Mouse (Mus musculus) liver, postnatal 0 days (tissue): ENCODE measurements around the gene Nectin1. TPM values are rescaled to one million over a fixed set of nuclear protein-coding genes. Genes with fewer than 3 reads are reported as not detected.

Experiments used
- ATAC-seq: fragments of 200-750 bp; cut with Nextera tagmentation; 2 replicates; pipeline ENCODE4 v1.8.0; 2017; ENCODE audit warnings: mild to moderate bottlenecking, moderate library complexity
- DNase-seq: peaks from one replicate; pipeline ENCODE4 v3.0.0-alpha.2; 2016
- H3K27ac ChIP-seq: fragments of 300-500 bp; sonication (generic); 2 replicates; pipeline ENCODE4 v1.5.1; 2014; ENCODE audit warnings: antibody characterized with exemption, moderate library complexity, mild to moderate bottlenecking, low read depth
- H3K27me3 ChIP-seq: fragments of 300-500 bp; sonication (generic); 2 replicates; pipeline ENCODE4 v1.6.1; 2014; ENCODE audit warnings: low read length, control low read depth, mixed read lengths; ENCODE audit not compliant: insufficient read depth
- H3K36me3 ChIP-seq: fragments of 300-500 bp; sonication (generic); replicated peaks from 2 replicates; pipeline ENCODE4 v1.6.1; 2014; ENCODE audit warnings: mild to moderate bottlenecking, control low read depth, low read length, moderate library complexity, mixed read lengths; ENCODE audit not compliant: insufficient read depth
- H3K4me1 ChIP-seq: fragments of 300-500 bp; sonication (generic); 2 replicates; pipeline ENCODE4 v1.6.1; 2014; ENCODE audit warnings: antibody characterized with exemption, mild to moderate bottlenecking, control low read depth; ENCODE audit not compliant: insufficient read depth
- H3K4me2 ChIP-seq: fragments of 300-500 bp; sonication (generic); 2 replicates; pipeline ENCODE4 v1.6.1; 2014; ENCODE audit warnings: low read depth, mild to moderate bottlenecking, low read length, moderate library complexity, mixed read lengths
- H3K4me3 ChIP-seq: fragments of 300-500 bp; sonication (generic); 2 replicates; pipeline ENCODE4 v1.5.1; 2014; ENCODE audit warnings: low read depth, low read length
- H3K9ac ChIP-seq: fragments of 300-500 bp; sonication (generic); replicated peaks from 2 replicates; pipeline ENCODE4 v1.6.1; 2014; ENCODE audit warnings: mild to moderate bottlenecking, moderate library complexity
- H3K9me3 ChIP-seq: fragments of 300-500 bp; sonication (generic); 2 replicates; pipeline ENCODE4 v1.6.1; 2016; ENCODE audit warnings: mild to moderate bottlenecking, control low read depth, low read length, mixed read lengths
- CTCF ChIP-seq: sonication (generic); IDR thresholded peaks from 2 replicates; pipeline ENCODE4 v1.5.1; 2016; ENCODE audit warnings: antibody characterized with exemption, low read depth
- EP300 ChIP-seq: IDR thresholded peaks from 2 replicates; pipeline ENCODE4 v1.6.1; 2016; ENCODE audit warnings: antibody characterized with exemption, low read depth, mild to moderate bottlenecking
- WGBS: fragments of 180-500 bp; shearing (Covaris S2); extraction: QIAGEN DNeasy Blood & Tissue Kit; methylation state at CpG from one replicate; pipeline ENCODE4 v1.1.7; 2014; ENCODE audit not compliant: insufficient replicate concordance; 5-methylcytosine and 5-hydroxymethylcytosine counted together
- polyA plus RNA-seq: library from polyadenylated mRNA; unstranded; fragments of >200 nt; fragmentation: Nextera tagmentation; extraction: Ambion mirVana; gene quantifications from 2 replicates; pipeline ENCODE4 v1.2.1, GENCODE M21; 2015

Gene Nectin1
- polyA plus RNA-seq, 1 experiment from 2014 or later = 4.0 TPM

GRCm38 (mm10) chr9:43757225-43757624 lies 13.4 kb downstream of the Nectin1 start:
- H3K4me1 ChIP-seq = peaks cover 29% of the 10 kb centered on the region
- no peaks in the 10 kb centered on the region for H3K9me3 ChIP-seq
- TF ChIP-seq CTCF = no peak
- no peak for TF ChIP-seq EP300
- peak overlapping the region; percentile 56 for H3K4me2 ChIP-seq
- H3K36me3 ChIP-seq = no peaks in the 10 kb centered on the region
- no peak overlapping the region for H3K4me3 ChIP-seq
- 56% methylated on average over 10 of the region's 10 CpGs for WGBS
- ATAC-seq (no peak), DNase-seq (no peak)
- H3K27ac ChIP-seq = peak overlapping the region; percentile 94
- H3K27me3 ChIP-seq = no peaks in the 10 kb centered on the region
- 0 out of 2 replicates have a peak overlapping the region, but pooled peaks have one; percentile 21 for H3K9ac ChIP-seq

- WGBS = 41% methylated on average over 5 of the region's 5 CpGs
- H3K4me3 ChIP-seq = no peak overlapping the region
- ATAC-seq = peak; percentile 71
- no peaks in the 10 kb centered on the region for H3K9me3 ChIP-seq
- H3K36me3 ChIP-seq = no peaks in the 10 kb centered on the region
- no peaks in the 10 kb centered on the region for H3K27me3 ChIP-seq
- H3K4me2 ChIP-seq = peak overlapping the region; percentile 60
- 0 out of 2 replicates have a peak overlapping the region, but pooled peaks have one; percentile 32 for H3K9ac ChIP-seq
- TF ChIP-seq EP300 = peak; percentile 37; the same call in 1 of the 2 replicates
- 0 out of 2 replicates have a peak, but pooled peaks have one; percentile 1 for TF ChIP-seq CTCF
- H3K4me1 ChIP-seq = peaks cover 29% of the 10 kb centered on the region
- DNase-seq = peak; percentile 66
- peak overlapping the region; percentile 94 for H3K27ac ChIP-seq
Observed at GRCm38 (mm10) chr9:43757972-43758965, 14.5 kb downstream of the Nectin1 start.

GRCm38 (mm10) chr9:43760078-43760477 lies 16.3 kb downstream of the Nectin1 start:
- TF ChIP-seq CTCF (no peak), EP300 (no peak)
- no peaks in the 10 kb centered on the region for H3K27me3 ChIP-seq
- DNase-seq (no peak), ATAC-seq (no peak)
- H3K36me3 ChIP-seq = no peaks in the 10 kb centered on the region
- H3K9me3 ChIP-seq = peaks cover 2% of the 10 kb centered on the region; the same call in 1 of the 2 replicates
- H3K4me3 ChIP-seq = no peak overlapping the region
- no peak overlapping the region for H3K9ac ChIP-seq
- WGBS = 80% methylated on average over 12 of the region's 12 CpGs
- peaks cover 23% of the 10 kb centered on the region for H3K4me1 ChIP-seq
- no peak overlapping the region for H3K4me2 ChIP-seq
- H3K27ac ChIP-seq = no peak overlapping the region

GRCm38 (mm10) chr9:43761181-43761820 lies 17.5 kb downstream of the Nectin1 start:
- H3K36me3 ChIP-seq = no peaks in the 10 kb centered on the region
- ATAC-seq (no peak), DNase-seq (no peak)
- H3K27ac ChIP-seq = no peak overlapping the region
- H3K9me3 ChIP-seq = peaks cover 2% of the 10 kb centered on the region; the same call in 1 of the 2 replicates
- TF ChIP-seq CTCF (no peak), EP300 (no peak)
- H3K27me3 ChIP-seq = no peaks in the 10 kb centered on the region
- WGBS = 65% methylated on average over 5 of the region's 5 CpGs
- no peak overlapping the region for H3K4me3 ChIP-seq
- no peak overlapping the region for H3K9ac ChIP-seq
- peaks cover 15% of the 10 kb centered on the region for H3K4me1 ChIP-seq
- H3K4me2 ChIP-seq = no peak overlapping the region

GRCm38 (mm10) chr9:43761941-43762340 lies 18.2 kb downstream of the Nectin1 start:
- H3K4me2 ChIP-seq = no peak overlapping the region
- H3K36me3 ChIP-seq = no peaks in the 10 kb centered on the region
- DNase-seq (no peak), ATAC-seq (no peak)
- TF ChIP-seq EP300 = no peak
- no peak for TF ChIP-seq CTCF
- no peak overlapping the region for H3K4me3 ChIP-seq
- no peaks in the 10 kb centered on the region for H3K27me3 ChIP-seq
- peaks cover 10% of the 10 kb centered on the region for H3K4me1 ChIP-seq
- H3K27ac ChIP-seq = no peak overlapping the region
- H3K9me3 ChIP-seq = peaks cover 2% of the 10 kb centered on the region; the same call in 1 of the 2 replicates
- 45% methylated on average over 3 of the region's 3 CpGs for WGBS
- no peak overlapping the region for H3K9ac ChIP-seq
